Mouse (Mus musculus): ENCODE measurements around the gene Il1rl1.

- TF ChIP-seq CTCF (IDR thresholded peaks at IDR 0.05) (no peak), POLR2A (IDR thresholded peaks at IDR 0.05; ENCODE audit: insufficient read depth, low read depth, low read length) (no peak), EP300 (IDR thresholded peaks at IDR 0.05; ENCODE audit: insufficient read depth, low read depth, low read length) (no peak)
Observed at GRCm38 (mm10) chr1:40417034-40417433, 12.3 kb upstream of the Il1rl1 start.

All from heart, adult 2 months (tissue).